ENCODE assay signal across 27 mouse cellular contexts in the genomic region with DNA sequence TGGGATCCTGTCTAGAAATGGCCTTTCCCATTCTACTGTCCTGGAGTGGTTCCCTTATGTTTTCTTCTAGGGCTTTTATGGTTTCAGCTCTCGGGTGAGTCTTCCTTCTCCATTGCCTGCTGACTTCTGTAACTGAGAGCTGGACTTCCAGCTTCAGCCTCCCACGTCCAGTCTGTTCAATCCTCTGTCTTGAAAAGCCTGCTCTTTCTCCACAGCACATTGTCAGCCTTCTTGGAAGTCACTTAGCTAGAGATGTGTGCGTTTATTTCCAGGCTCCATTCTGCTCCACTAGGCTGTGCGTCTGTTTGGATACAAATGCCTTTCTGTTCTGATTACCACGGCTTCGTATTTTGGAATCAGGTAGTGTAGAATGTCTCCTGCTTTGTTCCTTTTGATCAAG.
"Had no signal": no experiment of that assay in that cellular context is flagged by ENCODE, and none has a peak within 500 bp of the region (broad histone marks: within the 10 kb centered on the region; RNA-seq: fewer than 3 reads in every experiment).

No protein-coding gene starts in this region.

- ATAC-seq: hindbrain, postnatal 0 days; intestine, embryonic 16.5 days; liver, embryonic 12.5 days had no signal

- H3K4me3 ChIP-seq: gastrocnemius, adult 2 months; heart, embryonic 10.5 days; heart, embryonic 12.5 days; hindbrain, embryonic 10.5 days; hindbrain, embryonic 12.5 days; hindbrain, embryonic 15.5 days; kidney, embryonic 15.5 days; layer of hippocampus, adult 2 months; limb, embryonic 13.5 days; limb, embryonic 15.5 days; liver, embryonic 12.5 days had no signal

- H3K9ac ChIP-seq: heart, embryonic 12.5 days; hindbrain, embryonic 12.5 days; hindbrain, embryonic 15.5 days; kidney, embryonic 15.5 days; limb, embryonic 13.5 days; limb, embryonic 15.5 days; liver, embryonic 12.5 days; liver, embryonic 14.5 days had no signal

- H3K36me3 ChIP-seq: heart, embryonic 10.5 days; heart, embryonic 12.5 days; hindbrain, embryonic 10.5 days; hindbrain, embryonic 12.5 days; hindbrain, embryonic 15.5 days; kidney, embryonic 15.5 days; limb, embryonic 13.5 days; limb, embryonic 15.5 days; liver, embryonic 12.5 days had no signal

- H3K27ac ChIP-seq: gastrocnemius, adult 2 months; heart, embryonic 10.5 days; hindbrain, embryonic 10.5 days; hindbrain, embryonic 12.5 days; hindbrain, embryonic 15.5 days; hindbrain, postnatal 0 days; kidney, embryonic 15.5 days; kidney, postnatal 0 days; layer of hippocampus, adult 2 months; limb, embryonic 13.5 days; limb, embryonic 15.5 days; liver, embryonic 12.5 days; liver, embryonic 14.5 days had no signal

- DNase-seq: gastrocnemius, adult 2 months; gastrocnemius, postnatal 10 days; gastrocnemius, postnatal 25 days; heart, adult 18-20 months; heart, postnatal 10 days; heart, postnatal 4 days; kidney, adult 11 months; kidney, adult 2 months; kidney, adult 9 months; kidney, postnatal 14 days; kidney, postnatal 36 days; layer of hippocampus, postnatal 36 days; left cerebral cortex, postnatal 4 days had no signal

- H3K4me2 ChIP-seq: heart, embryonic 12.5 days; hindbrain, embryonic 12.5 days; hindbrain, embryonic 15.5 days; kidney, embryonic 15.5 days; limb, embryonic 13.5 days; limb, embryonic 15.5 days; liver, embryonic 12.5 days had no signal

- H3K27me3 ChIP-seq: heart, embryonic 12.5 days; hindbrain, embryonic 12.5 days; hindbrain, embryonic 15.5 days; kidney, embryonic 15.5 days; limb, embryonic 13.5 days; limb, embryonic 15.5 days; liver, embryonic 12.5 days had no signal

- H3K4me1 ChIP-seq: heart, embryonic 10.5 days; hindbrain, embryonic 12.5 days; hindbrain, embryonic 15.5 days; kidney, embryonic 15.5 days; liver, embryonic 12.5 days had no signal

- H3K9me3 ChIP-seq: heart, embryonic 10.5 days; heart, embryonic 12.5 days; hindbrain, embryonic 10.5 days; hindbrain, embryonic 12.5 days; hindbrain, embryonic 15.5 days; kidney, embryonic 15.5 days; limb, embryonic 13.5 days; limb, embryonic 15.5 days; liver, embryonic 12.5 days had no signal
